Mouse (Mus musculus): ENCODE results near the gene Galnt6. TPM values are rescaled to one million over a fixed set of nuclear protein-coding genes. Genes with fewer than 3 reads are reported as not detected.
A peak's percentile ranks its signal among the peaks of the same experiment; 100 is the strongest.

Gene Galnt6
- polyA plus RNA-seq, 1 experiment = 3.6 TPM

- peak in 1 of 2 experiments; percentile 53 for DNase-seq (ENCODE audit: extremely low spot score in 1 of 2, low spot score in 1 of 2)
Measured at GRCm38 (mm10) chr15:100754805-100755497, 25.8 kb upstream of the Galnt6 start.

DNA sequence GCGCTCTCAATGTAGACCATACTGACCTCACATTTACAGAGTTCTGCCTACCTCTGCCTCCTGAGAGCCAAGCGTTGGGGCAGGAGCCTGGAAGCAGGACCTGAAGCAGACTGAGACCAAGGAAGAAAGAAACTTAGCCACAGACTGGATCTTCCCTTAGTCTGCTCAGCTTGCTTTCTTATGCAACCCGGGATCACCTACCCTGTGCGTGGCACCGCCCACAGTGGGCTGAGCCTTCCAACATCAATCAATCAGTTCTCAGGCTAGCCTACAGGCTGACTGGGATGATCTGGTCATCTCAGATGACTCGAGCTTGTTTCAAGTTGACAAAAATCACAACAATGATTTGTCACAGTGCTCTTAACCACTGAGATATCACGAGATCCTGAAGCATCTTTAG, 24.9 kb upstream of the Galnt6 start:
- no peak for DNase-seq (ENCODE audit: extremely low spot score in 1 of 2, low spot score in 1 of 2)

GRCm38 (mm10) chr15:100753045-100753444, 23.9 kb upstream of the Galnt6 start:
- no peak for DNase-seq (ENCODE audit: extremely low spot score in 1 of 2, low spot score in 1 of 2)

GRCm38 (mm10) chr15:100752439-100752838, 23.3 kb upstream of the Galnt6 start:
- DNase-seq (ENCODE audit: extremely low spot score in 1 of 2, low spot score in 1 of 2) = no peak

DNA sequence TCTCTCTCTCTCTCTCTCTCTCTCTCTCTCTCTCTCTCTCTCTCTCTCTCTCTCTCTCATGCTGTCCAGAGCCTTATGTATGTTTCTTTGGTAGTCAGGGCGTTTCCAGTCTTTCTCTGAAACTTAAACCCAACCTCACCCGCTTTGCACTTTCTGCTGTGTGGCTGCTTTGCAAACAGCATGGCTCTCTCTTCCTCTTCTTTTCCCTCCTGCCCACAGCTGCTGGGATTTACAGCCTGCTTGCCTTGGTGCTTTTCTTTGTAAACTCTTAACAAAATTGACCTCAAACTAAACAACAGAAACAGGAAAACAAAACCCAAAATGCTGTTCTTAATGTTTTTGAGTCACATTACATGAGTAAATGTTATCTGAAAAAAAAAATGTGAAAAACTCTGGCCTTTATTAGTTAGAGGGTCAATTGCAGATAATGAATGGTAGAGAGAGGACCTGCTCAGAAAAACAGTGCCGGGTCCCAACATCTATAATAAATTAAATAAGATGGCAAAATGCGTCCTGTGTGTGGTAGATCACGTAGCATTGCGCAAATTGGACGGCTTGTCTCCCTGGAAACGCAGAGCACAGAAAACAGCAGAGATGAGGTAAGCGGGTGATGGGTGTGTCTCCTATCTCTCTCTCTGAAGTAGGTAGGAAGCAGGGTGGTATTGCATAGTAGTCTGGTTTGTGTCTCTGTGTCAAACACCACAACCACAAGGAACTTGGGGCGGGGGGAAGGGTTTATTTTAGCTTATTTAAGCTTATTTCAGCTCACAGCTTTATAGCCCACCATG, 20.8 kb upstream of the Galnt6 start:
- DNase-seq (ENCODE audit: extremely low spot score in 1 of 2, low spot score in 1 of 2) = no peak

GRCm38 (mm10) chr15:100748584-100748983, 19.4 kb upstream of the Galnt6 start:
- DNase-seq (ENCODE audit: extremely low spot score in 1 of 2, low spot score in 1 of 2) = no peak

DNA sequence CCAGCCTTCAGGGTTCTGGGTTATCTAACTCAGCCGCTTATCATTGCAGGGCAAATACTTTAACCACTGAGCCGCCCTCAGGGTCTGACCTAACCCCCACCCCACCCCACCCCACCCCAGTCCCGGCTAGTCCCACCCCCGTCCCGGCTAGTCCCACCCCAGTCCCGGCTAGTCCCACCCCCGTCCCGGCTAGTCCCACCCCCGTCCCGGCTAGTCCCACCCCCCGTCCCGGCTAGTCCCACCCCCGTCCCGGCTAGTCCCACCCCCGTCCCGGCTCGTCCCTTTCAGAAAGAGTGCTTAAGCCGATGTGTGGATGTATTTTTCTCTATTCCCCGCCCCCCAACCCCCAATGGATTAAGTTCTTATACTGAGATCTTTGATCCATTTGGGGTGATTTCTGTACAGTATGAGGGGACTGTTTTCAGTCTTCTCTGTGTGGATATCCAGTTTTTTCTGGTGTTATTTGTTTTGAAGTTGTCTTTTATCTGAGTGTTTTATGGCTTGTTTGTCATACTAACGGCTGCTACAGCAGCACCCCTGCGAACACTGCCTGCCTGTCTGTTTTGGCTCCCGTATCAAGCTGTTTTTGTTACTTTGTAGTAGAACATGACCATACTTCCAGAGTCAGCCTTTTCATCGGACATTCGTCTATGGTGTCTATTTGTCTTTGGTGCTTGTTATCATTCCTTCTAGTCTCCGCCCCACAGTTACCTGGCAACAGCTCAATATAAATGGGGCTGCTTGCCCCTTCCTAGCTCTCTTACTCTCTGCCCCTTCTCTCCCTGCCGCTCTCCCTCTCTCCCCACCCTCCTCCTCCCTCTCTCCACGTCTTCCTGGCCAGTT, 18.2 kb upstream of the Galnt6 start:
- DNase-seq (ENCODE audit: extremely low spot score in 1 of 2, low spot score in 1 of 2) = no peak

GRCm38 (mm10) chr15:100746478-100747120, 17.4 kb upstream of the Galnt6 start:
- DNase-seq (ENCODE audit: extremely low spot score in 1 of 2, low spot score in 1 of 2) = no peak

DNA sequence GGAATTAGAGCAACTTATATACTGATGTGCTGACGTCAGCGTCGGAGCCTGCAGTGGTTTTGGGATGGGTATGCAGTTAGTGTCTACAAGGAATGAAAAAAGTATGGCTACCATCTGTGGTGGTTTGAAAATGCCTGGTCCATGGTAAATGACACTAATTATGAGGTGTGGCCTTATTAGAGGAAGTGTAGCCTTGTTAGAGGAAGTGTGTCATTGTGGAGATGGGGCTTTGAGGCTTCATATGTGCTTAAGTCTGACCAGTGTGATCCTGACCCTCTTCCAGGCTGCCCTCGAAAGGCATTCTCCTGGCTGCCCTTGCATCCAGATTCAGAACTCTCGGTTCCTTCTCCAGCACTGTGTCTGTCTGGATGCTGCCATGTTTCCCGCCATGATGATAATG, 14.1 kb upstream of the Galnt6 start:
- no peak for DNase-seq (ENCODE audit: extremely low spot score in 1 of 2, low spot score in 1 of 2)

DNA sequence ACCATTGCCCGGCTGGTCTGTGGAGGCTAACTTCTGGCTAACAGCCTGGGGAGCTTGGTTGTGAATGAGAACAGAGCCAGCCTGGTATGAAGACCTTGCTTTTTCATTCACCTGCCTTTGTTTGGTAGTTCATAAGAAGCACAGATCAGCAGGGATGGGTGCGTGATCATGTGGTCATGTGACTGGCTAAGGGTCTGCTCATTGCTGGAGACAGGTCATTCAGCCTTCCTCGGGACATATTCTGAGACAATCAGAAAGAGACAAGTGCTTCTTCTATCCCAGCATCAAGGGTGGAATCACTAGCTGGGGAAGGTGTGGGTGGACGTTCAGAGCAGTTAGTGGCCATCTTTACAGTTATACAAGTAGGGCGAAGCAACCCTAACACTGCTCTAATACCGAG, 10.3 kb upstream of the Galnt6 start:
- no peak for DNase-seq (ENCODE audit: extremely low spot score in 1 of 2, low spot score in 1 of 2)

GRCm38 (mm10) chr15:100738351-100738781, 9.2 kb upstream of the Galnt6 start:
- no peak for DNase-seq (ENCODE audit: extremely low spot score in 1 of 2, low spot score in 1 of 2)

DNA sequence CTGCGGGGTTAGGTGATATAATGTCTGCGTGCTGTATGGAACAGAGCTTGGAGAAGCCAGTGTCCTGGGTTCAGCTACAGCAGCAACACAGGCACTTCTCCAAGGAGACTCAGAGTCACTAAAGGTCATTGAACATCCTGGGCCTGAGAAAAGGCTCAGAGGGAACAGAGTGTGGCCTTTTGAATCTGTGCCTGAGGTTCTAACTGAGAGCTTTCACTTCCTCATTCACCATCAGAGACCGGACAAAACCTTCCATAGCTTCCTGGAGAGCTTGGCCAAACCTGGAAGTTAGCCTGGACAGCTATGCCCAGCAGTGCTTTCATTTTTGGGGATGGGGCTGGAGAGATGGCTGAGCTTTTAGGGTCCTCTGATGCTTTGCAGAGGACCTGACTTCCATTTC, 8.5 kb upstream of the Galnt6 start:
- DNase-seq (ENCODE audit: extremely low spot score in 1 of 2, low spot score in 1 of 2) = no peak

GRCm38 (mm10) chr15:100735953-100736300, 6.8 kb upstream of the Galnt6 start:
- DNase-seq (ENCODE audit: extremely low spot score in 1 of 2, low spot score in 1 of 2) = no peak

DNA sequence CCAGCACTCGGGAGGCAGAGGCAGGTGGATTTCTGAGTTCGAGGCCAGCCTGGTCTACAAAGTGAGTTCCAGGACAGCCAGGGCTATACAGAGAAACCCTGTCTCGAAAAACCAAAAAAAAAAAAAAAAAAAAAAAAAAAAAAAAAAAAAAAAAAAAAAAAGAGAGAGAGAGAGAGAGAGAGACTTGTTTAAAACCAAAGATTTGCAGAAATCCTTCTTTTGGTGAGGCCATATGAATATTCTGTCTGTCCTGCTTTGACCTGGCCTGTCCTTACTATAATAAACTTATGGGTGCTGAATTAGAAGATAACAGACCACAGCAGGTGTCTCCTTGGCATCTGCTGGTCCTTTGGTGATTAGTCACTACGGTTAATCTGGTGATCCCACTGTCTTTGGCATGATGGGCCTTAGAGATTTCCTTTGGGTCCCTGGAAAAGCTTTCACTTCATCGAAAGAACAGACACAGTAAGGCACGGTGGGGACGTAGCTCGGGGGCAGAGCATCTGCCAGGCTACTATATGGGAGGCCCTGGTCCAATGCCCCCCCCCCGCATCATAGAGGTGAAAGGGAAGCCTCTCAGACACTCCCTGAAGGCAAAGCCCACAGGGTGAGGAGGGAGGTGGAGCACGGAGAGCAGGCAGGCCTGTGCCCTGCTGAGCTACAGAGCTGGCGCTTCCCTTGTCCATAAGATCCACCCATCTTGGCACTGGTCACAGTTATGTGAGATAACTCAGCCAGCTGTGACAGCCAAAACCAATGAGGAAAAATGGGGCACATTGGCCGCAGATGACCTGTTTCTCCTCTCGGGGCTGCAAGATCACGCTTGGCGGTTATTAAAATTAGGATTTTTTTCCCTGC, 6.1 kb upstream of the Galnt6 start:
- no peak for DNase-seq (ENCODE audit: extremely low spot score in 1 of 2, low spot score in 1 of 2)

- no peak for DNase-seq (ENCODE audit: extremely low spot score in 1 of 2, low spot score in 1 of 2)
Measured at GRCm38 (mm10) chr15:100732580-100732979, 3.4 kb upstream of the Galnt6 start.

- DNase-seq (ENCODE audit: extremely low spot score in 1 of 2, low spot score in 1 of 2) = no peak
Measured at GRCm38 (mm10) chr15:100731081-100731480, 1.9 kb upstream of the Galnt6 start.

DNA sequence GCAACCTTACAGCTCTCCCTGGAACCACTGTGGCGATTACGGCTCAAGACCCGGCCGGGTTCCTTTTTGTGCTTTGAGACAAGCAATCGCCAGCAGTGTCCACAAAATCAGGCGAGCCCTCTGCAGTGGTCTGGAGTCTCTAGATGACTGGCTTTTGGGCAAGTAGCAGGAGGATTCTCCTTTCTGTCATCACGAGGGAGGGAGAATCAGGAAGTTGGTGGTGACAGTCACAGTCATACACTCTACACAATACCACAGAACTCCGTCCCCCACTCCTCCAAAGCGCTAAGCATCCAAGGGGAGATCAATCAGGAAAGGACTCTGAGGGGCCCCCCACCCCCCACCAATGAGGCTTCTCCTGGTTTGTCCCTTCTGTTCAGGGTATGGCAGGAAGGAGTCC, 590 bp downstream of the Galnt6 start:
- no peak for DNase-seq (ENCODE audit: extremely low spot score in 1 of 2, low spot score in 1 of 2)

DNA sequence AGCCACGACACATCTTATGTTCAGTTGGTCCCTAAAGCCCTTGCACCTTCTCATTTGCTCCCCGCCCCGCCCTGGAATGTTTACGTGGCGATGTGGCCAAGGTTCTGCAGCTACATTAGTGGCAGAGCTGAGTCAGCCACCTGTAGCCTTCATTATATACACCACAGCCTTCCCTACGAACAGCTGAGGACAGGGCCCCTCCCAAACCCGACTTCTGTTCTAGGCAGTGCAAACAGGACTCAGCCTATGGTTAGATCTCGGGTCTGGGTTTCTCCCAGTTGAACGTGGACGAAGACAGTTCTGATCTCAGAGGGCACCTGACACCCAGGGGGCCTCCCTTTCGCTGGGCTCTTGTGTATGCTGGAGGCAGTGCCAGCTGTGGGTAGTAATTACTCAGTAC, 1.3 kb downstream of the Galnt6 start:
- no peak for DNase-seq (ENCODE audit: extremely low spot score in 1 of 2, low spot score in 1 of 2)

DNA sequence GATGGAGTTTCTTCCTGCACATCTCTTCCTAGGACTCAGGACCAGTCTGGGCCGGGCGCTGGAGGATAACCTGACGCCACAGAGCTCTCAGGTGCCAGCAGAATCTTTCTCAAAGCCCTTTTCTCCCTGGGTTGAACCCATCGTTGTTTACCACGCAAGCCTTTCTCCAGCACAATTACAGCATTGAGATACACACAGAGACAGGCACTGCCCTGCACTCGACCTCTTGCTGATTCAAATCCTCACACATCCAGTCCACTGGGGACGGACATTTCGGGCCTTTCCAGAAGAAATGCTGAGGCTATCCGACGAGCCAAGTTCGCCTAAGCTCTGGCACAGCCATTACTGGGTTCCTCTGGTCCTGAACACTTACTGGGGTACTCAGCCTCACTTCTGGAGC, 2.5 kb downstream of the Galnt6 start:
- peak in 1 of 2 experiments; percentile 15 for DNase-seq (ENCODE audit: extremely low spot score in 1 of 2, low spot score in 1 of 2)

GRCm38 (mm10) chr15:100723505-100723904, 5.7 kb downstream of the Galnt6 start:
- DNase-seq (ENCODE audit: extremely low spot score in 1 of 2, low spot score in 1 of 2) = peak in 1 of 2 experiments; percentile 47

Measured in frontal cortex, adult 2 months (tissue).